Mouse (Mus musculus): ENCODE results near the gene Rmi1.

DNA sequence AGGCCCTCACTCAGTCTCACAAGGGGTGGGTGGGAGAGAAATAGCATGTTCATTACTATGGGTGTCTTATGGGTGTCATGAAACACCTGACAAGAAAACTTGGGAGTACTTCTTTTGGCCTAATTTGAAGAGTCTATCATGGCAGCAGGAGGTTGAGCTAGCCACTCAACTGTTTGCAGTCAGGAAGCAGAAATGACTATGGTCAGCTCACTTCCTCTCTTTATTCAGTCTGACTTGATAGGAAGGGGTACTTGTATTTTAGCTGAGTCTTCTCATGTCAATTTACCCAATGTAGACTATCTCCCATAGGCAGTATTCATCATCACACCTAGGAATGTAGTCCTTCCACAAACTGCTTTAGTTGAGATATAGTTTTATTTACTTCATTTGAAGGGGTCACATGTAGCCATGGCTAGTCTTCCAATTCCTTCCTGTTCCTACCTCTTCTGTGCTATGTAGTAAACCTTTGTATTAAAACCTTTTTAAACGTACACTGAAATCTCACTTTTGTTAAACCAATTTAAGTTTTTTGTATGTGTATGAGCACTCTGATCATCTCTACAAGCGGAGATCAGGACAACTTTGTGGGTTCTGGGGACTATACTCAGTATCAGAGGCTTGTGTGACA, 12.6 kb upstream of the Rmi1 start:
- TF ChIP-seq POLR2A (IDR thresholded peaks at IDR 0.05; ENCODE audit: insufficient read depth, low read length), result no peak
- no peak for TF ChIP-seq CTCF (IDR thresholded peaks at IDR 0.05; ENCODE audit: low read depth, low read length)
- TF ChIP-seq EP300 (IDR thresholded peaks at IDR 0.05; ENCODE audit: insufficient read depth, low read depth, low read length), result no peak

All from ES-Bruce4 (cell line).